Mouse (Mus musculus): ENCODE data around the gene Stat2. TPM values are rescaled to one million over a fixed set of nuclear protein-coding genes. Genes with fewer than 3 reads are reported as not detected.
"Not testable (repeated sequence)": the region's sequence is repeated elsewhere in the genome, so short reads cannot be mapped to it uniquely, and the experiment has no call there.

Stat2 gene
- polyA plus RNA-seq, 1 experiment from 2014 or later, result 10.9 TPM

DNA sequence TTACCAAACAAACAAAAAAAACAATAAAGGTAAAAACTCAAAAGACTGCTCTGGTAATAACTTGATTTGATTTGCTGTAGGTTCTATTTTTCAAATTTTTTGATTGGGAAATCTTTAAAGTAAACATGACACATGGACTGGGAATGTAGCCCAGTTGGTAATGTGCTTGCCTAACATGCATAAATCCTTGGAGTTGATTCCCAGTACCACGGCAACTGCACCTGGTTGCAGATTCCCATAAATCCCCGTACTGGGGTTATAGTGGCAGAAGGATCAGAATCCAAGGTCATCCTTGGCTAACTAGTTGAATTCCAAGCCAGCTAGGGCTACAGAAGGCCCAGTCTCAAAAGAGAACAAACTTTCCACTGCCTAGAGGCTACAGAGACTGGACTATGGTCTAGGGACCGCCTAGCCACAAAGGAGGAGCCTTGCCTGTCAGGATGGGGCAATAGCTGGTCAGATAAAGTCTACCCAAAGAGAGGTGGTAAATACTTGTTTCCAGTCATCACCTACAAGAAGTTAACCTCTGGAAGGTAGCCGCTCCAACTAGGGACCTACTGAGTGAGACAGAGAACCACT, 16.6 kb upstream of the Stat2 start, which contains the start of gene Apon:
Gene Apon (plus strand): TSS at position 420 of the 579 bp plus-strand sequence.
- WGBS, result 80% methylated on average over 4 of the region's 4 CpGs
- DNase-seq (ENCODE audit: low spot score) (no peak), ATAC-seq (replicated peaks; ENCODE audit: low FRiP score, low read depth) (no peak)

DNA sequence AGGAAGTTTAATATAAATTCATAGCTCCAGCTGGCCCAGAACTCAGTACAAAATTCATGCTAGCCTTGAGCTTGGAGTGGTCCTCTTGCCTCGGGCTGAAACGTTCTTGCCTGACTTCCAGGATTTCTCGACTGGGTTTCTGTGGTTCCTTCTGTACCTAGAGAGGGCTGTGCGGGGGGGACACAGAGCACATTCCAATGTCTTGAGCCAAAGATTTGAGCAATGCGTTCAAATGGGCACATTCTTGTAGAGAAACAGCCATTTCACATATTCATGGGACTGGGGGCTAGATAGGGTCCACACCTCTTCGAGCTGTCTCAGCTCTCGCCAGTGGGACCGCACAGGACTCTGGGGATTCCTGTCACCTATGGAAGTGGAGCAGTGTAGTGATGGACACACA, 14.4 kb upstream of the Stat2 start:
- H3K9ac ChIP-seq (ENCODE audit: low read depth, low read length), result no peak overlapping the region
- H3K27ac ChIP-seq, result no peak overlapping the region
- H3K4me1 ChIP-seq (replicated peaks; ENCODE audit: insufficient read depth, low read length), result no peaks in the 10 kb centered on the region
- no peaks in the 10 kb centered on the region for H3K9me3 ChIP-seq (replicated peaks; ENCODE audit: low read length)
- H3K36me3 ChIP-seq (ENCODE audit: insufficient read depth, low read length), result peaks cover 13% of the 10 kb centered on the region
- H3K4me3 ChIP-seq (replicated peaks; ENCODE audit: low read depth, low read length), result no peak overlapping the region
- ATAC-seq (replicated peaks; ENCODE audit: low FRiP score, low read depth), result no peak
- 83% methylated on average over 8 of the region's 8 CpGs for WGBS
- no peak for TF ChIP-seq CTCF (IDR thresholded peaks at IDR 0.05; ENCODE audit: low read depth)
- no peak overlapping the region for H3K4me2 ChIP-seq (ENCODE audit: low read length)
- H3K27me3 ChIP-seq (ENCODE audit: insufficient read depth, low read length), result no peaks in the 10 kb centered on the region
- no peak for DNase-seq (ENCODE audit: low spot score)

More for the DNA sequence above, 16.6 kb upstream of the Stat2 start, which contains the start of gene Apon:
- Histone ChIP-seq H3K27ac (no peak within 1 kb of the TSS), H3K4me2 (ENCODE audit: low read length) (no peak within 1 kb of the TSS), H3K4me3 (replicated peaks; ENCODE audit: low read depth, low read length) (no peak within 1 kb of the TSS), H3K27me3 (ENCODE audit: insufficient read depth, low read length) (no peaks in the 10 kb centered on the region), H3K9me3 (replicated peaks; ENCODE audit: low read length) (no peaks in the 10 kb centered on the region), H3K9ac (ENCODE audit: low read depth, low read length) (no peak within 1 kb of the TSS), H3K36me3 (ENCODE audit: insufficient read depth, low read length) (peaks cover 32% of the 10 kb centered on the region), H3K4me1 (replicated peaks; ENCODE audit: insufficient read depth, low read length) (no peaks in the 10 kb centered on the region)
- no peak for TF ChIP-seq CTCF (IDR thresholded peaks at IDR 0.05; ENCODE audit: low read depth)

DNA sequence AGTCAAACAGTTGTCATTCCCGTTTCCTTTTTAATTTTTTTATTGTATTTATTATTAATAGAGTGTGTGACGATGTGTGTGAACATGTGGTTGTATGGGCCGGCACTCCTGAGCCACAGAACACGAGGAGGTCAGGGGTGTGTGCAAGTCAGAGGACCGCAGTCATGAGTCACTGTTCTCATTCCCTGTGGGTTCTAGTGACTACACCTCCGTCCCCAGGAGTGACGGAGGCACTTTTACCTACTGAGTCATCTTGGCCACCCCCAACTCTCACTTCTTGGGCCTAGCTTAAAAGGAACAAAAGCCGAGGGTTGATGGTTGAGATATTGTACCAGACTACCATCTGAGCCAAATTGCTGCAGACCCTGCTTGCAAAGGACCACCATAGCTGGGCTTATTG, 14.0 kb upstream of the Stat2 start:
- H3K4me1 ChIP-seq (replicated peaks; ENCODE audit: insufficient read depth, low read length), result no peaks in the 10 kb centered on the region
- 72% methylated on average over 8 of the region's 8 CpGs for WGBS
- H3K4me3 ChIP-seq (replicated peaks; ENCODE audit: low read depth, low read length), result no peak overlapping the region
- peaks cover 9% of the 10 kb centered on the region for H3K36me3 ChIP-seq (ENCODE audit: insufficient read depth, low read length)
- H3K4me2 ChIP-seq (ENCODE audit: low read length), result no peak overlapping the region
- DNase-seq (ENCODE audit: low spot score), result no peak
- no peaks in the 10 kb centered on the region for H3K9me3 ChIP-seq (replicated peaks; ENCODE audit: low read length)
- H3K27me3 ChIP-seq (ENCODE audit: insufficient read depth, low read length), result no peaks in the 10 kb centered on the region
- ATAC-seq (replicated peaks; ENCODE audit: low FRiP score, low read depth), result no peak
- TF ChIP-seq CTCF (IDR thresholded peaks at IDR 0.05; ENCODE audit: low read depth), result no peak
- no peak overlapping the region for H3K9ac ChIP-seq (ENCODE audit: low read depth, low read length)
- H3K27ac ChIP-seq, result no peak overlapping the region

DNA sequence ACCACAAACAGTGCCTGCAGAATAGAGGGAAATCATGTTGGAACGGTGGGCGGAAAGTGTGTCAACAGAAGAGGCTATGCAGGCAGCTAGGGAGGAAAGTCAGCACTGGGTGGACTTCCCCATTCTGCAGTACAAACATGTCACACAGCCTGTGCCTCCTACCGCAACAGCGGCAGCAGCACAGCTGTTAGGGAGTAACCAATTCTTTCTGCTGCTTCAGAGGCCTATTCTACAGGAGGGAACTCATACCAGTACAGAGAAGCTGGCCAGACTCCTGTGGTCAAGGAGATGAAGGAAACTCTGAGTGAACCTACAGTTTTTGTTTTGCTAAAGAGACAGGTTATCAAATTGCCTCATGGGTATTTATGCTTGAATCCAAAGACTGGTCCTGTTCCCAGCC, 11.4 kb upstream of the Stat2 start:
- WGBS, result 68% methylated on average over 4 of the region's 4 CpGs
- H3K4me1 ChIP-seq (replicated peaks; ENCODE audit: insufficient read depth, low read length), result no peaks in the 10 kb centered on the region
- no peak for TF ChIP-seq CTCF (IDR thresholded peaks at IDR 0.05; ENCODE audit: low read depth)

DNA sequence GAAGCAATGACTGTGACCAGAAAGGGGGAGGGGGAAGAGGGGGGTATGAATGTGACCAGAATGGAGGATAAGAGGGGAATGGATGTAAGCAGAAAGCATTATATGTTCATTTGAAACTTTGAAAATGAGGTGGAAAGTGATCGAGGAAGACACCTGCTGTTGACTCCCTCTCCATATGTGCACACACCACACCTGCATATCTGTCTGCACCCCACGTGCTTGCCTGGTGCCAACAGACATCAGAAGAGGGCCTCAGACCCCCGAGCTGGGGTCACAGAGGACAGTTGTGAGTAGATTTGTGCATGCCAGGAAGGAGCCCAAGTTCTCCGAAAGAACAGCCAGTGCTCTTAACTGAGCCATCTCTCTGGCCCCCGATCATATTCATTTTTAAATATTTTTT, 10.4 kb upstream of the Stat2 start:
- Histone ChIP-seq H3K36me3 (ENCODE audit: insufficient read depth, low read length) (no peaks in the 10 kb centered on the region), H3K4me1 (replicated peaks; ENCODE audit: insufficient read depth, low read length) (no peaks in the 10 kb centered on the region), H3K9me3 (replicated peaks; ENCODE audit: low read length) (no peaks in the 10 kb centered on the region), H3K4me2 (ENCODE audit: low read length) (no peak overlapping the region), H3K27ac (no peak overlapping the region), H3K4me3 (replicated peaks; ENCODE audit: low read depth, low read length) (no peak overlapping the region), H3K9ac (ENCODE audit: low read depth, low read length) (no peak overlapping the region), H3K27me3 (ENCODE audit: insufficient read depth, low read length) (no peaks in the 10 kb centered on the region)
- WGBS, result 90% methylated on average over 5 of the region's 5 CpGs
- ATAC-seq (replicated peaks; ENCODE audit: low FRiP score, low read depth) (no peak), DNase-seq (ENCODE audit: low spot score) (no peak)
- no peak for TF ChIP-seq CTCF (IDR thresholded peaks at IDR 0.05; ENCODE audit: low read depth)

More for the DNA sequence above, 11.4 kb upstream of the Stat2 start:
- no peak overlapping the region for H3K4me2 ChIP-seq (ENCODE audit: low read length)
- H3K36me3 ChIP-seq (ENCODE audit: insufficient read depth, low read length), result no peaks in the 10 kb centered on the region
- H3K9me3 ChIP-seq (replicated peaks; ENCODE audit: low read length), result no peaks in the 10 kb centered on the region
- DNase-seq (ENCODE audit: low spot score) (no peak), ATAC-seq (replicated peaks; ENCODE audit: low FRiP score, low read depth) (no peak)
- H3K27me3 ChIP-seq (ENCODE audit: insufficient read depth, low read length), result no peaks in the 10 kb centered on the region
- no peak overlapping the region for H3K27ac ChIP-seq
- no peak overlapping the region for H3K9ac ChIP-seq (ENCODE audit: low read depth, low read length)
- no peak overlapping the region for H3K4me3 ChIP-seq (replicated peaks; ENCODE audit: low read depth, low read length)

DNA sequence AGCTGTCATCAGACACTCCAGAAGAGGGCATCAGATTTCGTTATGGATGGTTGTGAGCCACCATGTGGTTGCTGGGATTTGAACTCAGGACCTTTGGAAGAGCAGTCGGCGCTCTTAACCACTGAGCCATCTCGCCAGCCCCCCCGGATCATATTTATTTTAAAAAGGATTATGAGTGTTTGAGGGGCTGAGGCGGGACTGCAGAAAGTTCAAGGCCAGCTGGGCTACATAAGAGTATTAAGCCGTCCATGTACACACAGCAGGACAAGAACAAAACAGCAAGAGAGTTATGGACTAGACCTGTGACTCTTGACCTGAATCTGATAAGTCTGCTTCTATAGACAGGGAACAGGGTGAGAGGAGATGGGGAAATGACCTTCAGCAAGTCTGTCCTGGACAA, 10.0 kb upstream of the Stat2 start:
- not testable (repeated sequence) for H3K9me3 ChIP-seq (replicated peaks; ENCODE audit: low read length); H3K27me3 ChIP-seq (ENCODE audit: insufficient read depth, low read length); H3K4me3 ChIP-seq (replicated peaks; ENCODE audit: low read depth, low read length); ATAC-seq (replicated peaks; ENCODE audit: low FRiP score, low read depth); H3K36me3 ChIP-seq (ENCODE audit: insufficient read depth, low read length); H3K9ac ChIP-seq (ENCODE audit: low read depth, low read length); H3K27ac ChIP-seq; H3K4me2 ChIP-seq (ENCODE audit: low read length); H3K4me1 ChIP-seq (replicated peaks; ENCODE audit: insufficient read depth, low read length); DNase-seq (ENCODE audit: low spot score)
- WGBS, result 72% methylated on average over 7 of the region's 7 CpGs

DNA sequence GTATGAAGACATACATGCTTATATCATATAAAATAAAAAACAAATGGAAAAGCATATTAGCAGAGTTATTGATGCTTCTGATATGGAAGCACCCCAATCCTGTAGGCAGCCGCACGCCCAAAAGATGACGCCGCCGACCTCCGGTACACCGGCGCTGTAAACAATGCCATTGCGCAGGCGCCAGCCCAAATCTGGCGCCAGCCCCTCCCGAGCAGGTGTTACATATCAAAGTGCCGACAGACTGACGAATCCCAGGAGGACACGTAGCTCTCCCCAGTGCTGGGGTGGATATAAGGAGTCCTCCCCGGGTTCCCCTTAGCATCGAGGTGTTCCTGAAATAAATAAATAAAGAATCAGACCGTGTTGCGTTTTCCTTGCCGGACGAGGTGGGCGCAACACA, 8.1 kb upstream of the Stat2 start:
- H3K9me3 ChIP-seq (replicated peaks; ENCODE audit: low read length), result no peaks in the 10 kb centered on the region
- DNase-seq (ENCODE audit: low spot score) (no peak), ATAC-seq (replicated peaks; ENCODE audit: low FRiP score, low read depth) (no peak; the same call in 1 of the 2 replicates)
- no peak overlapping the region for H3K9ac ChIP-seq (ENCODE audit: low read depth, low read length)
- WGBS, result 79% methylated on average over 22 of the region's 22 CpGs
- H3K27ac ChIP-seq, result no peak overlapping the region
- TF ChIP-seq CTCF (IDR thresholded peaks at IDR 0.05; ENCODE audit: low read depth), result no peak
- H3K27me3 ChIP-seq (ENCODE audit: insufficient read depth, low read length), result no peaks in the 10 kb centered on the region
- H3K4me3 ChIP-seq (replicated peaks; ENCODE audit: low read depth, low read length), result no peak overlapping the region
- H3K4me2 ChIP-seq (ENCODE audit: low read length), result no peak overlapping the region
- H3K36me3 ChIP-seq (ENCODE audit: insufficient read depth, low read length), result no peaks in the 10 kb centered on the region
- no peaks in the 10 kb centered on the region for H3K4me1 ChIP-seq (replicated peaks; ENCODE audit: insufficient read depth, low read length)

All from kidney, postnatal 0 days (tissue).